Mouse (Mus musculus) myocyte (in vitro differentiated cells): ENCODE measurements around the gene Zbtb9.

Source experiments
- POLR2A ChIP-seq: IDR thresholded peaks from one replicate; pipeline ENCODE4 v1.6.1; 2011; ENCODE audit warnings: low read depth, mild to moderate bottlenecking, control low read depth, moderate library complexity; ENCODE audit not compliant: insufficient read length
- POLR2AphosphoS2 ChIP-seq: IDR thresholded peaks from one replicate; pipeline ENCODE4 v1.6.1; 2011; ENCODE audit warnings: low read depth, control low read depth; ENCODE audit not compliant: insufficient read length
- TCF12 ChIP-seq: IDR thresholded peaks from one replicate; pipeline ENCODE4 v1.6.1; 2011; ENCODE audit warnings: mild to moderate bottlenecking, control low read depth; ENCODE audit not compliant: poor library complexity, insufficient read depth, severe bottlenecking
- USF1 ChIP-seq: IDR thresholded peaks from one replicate; pipeline ENCODE4 v1.6.1; 2011; ENCODE audit warnings: low read depth, mild to moderate bottlenecking, control low read depth, moderate library complexity

GRCm38 (mm10) chr17:26950560-26951288 lies 22.2 kb upstream of the Zbtb9 start:
- TF ChIP-seq TCF12 (no peak), USF1 (no peak), POLR2A (no peak), POLR2AphosphoS2 (no peak)
